Mouse (Mus musculus) embryo, embryonic 10.5 days (tissue): ENCODE data around the gene Lrrc74b.

Experiments used
- DNase-seq: peaks from one replicate; pipeline ENCODE4 v3.0.0-alpha.2; 2015; ENCODE audit warnings: low spot score

The Lrrc74b gene

GRCm38 (mm10) chr16:17561128-17561750 lies at the start of gene Lrrc74b:
Gene Lrrc74b, minus strand, starts transcription at chr16:17561247.
- DNase-seq, result peak; percentile 89

- DNase-seq, result no peak
Measured at GRCm38 (mm10) chr16:17605684-17606083, 44.6 kb upstream of the Lrrc74b start.

- no peak for DNase-seq
Measured at GRCm38 (mm10) chr16:17604941-17605340, 43.9 kb upstream of the Lrrc74b start.

GRCm38 (mm10) chr16:17600944-17601562 lies 40.0 kb upstream of the Lrrc74b start:
- DNase-seq, result no peak

GRCm38 (mm10) chr16:17590731-17591130 lies 29.7 kb upstream of the Lrrc74b start:
- peak; percentile 61 for DNase-seq

- DNase-seq, result no peak
Measured at GRCm38 (mm10) chr16:17584555-17584954, 23.5 kb upstream of the Lrrc74b start.

- peak; percentile 70 for DNase-seq
Measured at GRCm38 (mm10) chr16:17583064-17583463, 22.0 kb upstream of the Lrrc74b start, which contains the start of gene Slc7a4. Gene Slc7a4, minus strand, starts transcription at chr16:17583214.

- no peak for DNase-seq
Measured at GRCm38 (mm10) chr16:17576825-17577215, 15.8 kb upstream of the Lrrc74b start.

GRCm38 (mm10) chr16:17575870-17576824 lies 15.1 kb upstream of the Lrrc74b start:
- DNase-seq, result peak; percentile 29

- no peak for DNase-seq
Measured at GRCm38 (mm10) chr16:17566186-17566585, 5.1 kb upstream of the Lrrc74b start.

GRCm38 (mm10) chr16:17564771-17565170 lies 3.7 kb upstream of the Lrrc74b start:
- no peak for DNase-seq

GRCm38 (mm10) chr16:17564221-17564620 lies 3.2 kb upstream of the Lrrc74b start:
- no peak for DNase-seq

GRCm38 (mm10) chr16:17563580-17563979 lies 2.5 kb upstream of the Lrrc74b start:
- no peak for DNase-seq

- DNase-seq, result peak; percentile 78
Measured at GRCm38 (mm10) chr16:17561751-17562208, 733 bp upstream of the Lrrc74b start, which contains the start of gene P2rx6. Gene P2rx6, plus strand, starts transcription at chr16:17561885.

- no peak for DNase-seq
Measured at GRCm38 (mm10) chr16:17559396-17560027, 1.5 kb downstream of the Lrrc74b start.

GRCm38 (mm10) chr16:17558811-17559210 lies 2.2 kb downstream of the Lrrc74b start:
- DNase-seq, result peak; percentile 47

- peak; percentile 82 for DNase-seq
Measured at GRCm38 (mm10) chr16:17557947-17558480, 3.0 kb downstream of the Lrrc74b start.

GRCm38 (mm10) chr16:17556907-17557306 lies 4.1 kb downstream of the Lrrc74b start:
- no peak for DNase-seq

- no peak for DNase-seq
Measured at GRCm38 (mm10) chr16:17556180-17556579, 4.9 kb downstream of the Lrrc74b start.

GRCm38 (mm10) chr16:17554702-17555101 lies 6.3 kb downstream of the Lrrc74b start:
- DNase-seq, result peak; percentile 78

GRCm38 (mm10) chr16:17553910-17554685 lies 6.9 kb downstream of the Lrrc74b start:
- DNase-seq, result peak; percentile 82
